Mouse (Mus musculus) forebrain, embryonic 16.5 days (tissue): Measurements from ENCODE around the gene Tspan10. TPM values are rescaled to one million over a fixed set of nuclear protein-coding genes. Genes with fewer than 3 reads are reported as not detected.
A peak's percentile ranks its signal among the peaks of the same experiment; 100 is the strongest.

Experiments used
- ATAC-seq: fragments of 200-750 bp; cut with Nextera tagmentation; 2 replicates; pipeline ENCODE4 v1.8.0; 2017; ENCODE audit warnings: mild to moderate bottlenecking, moderate library complexity
- H3K27ac ChIP-seq: fragments of 300-500 bp; sonication (generic); 2 replicates; pipeline ENCODE4 v1.5.1; 2014; ENCODE audit warnings: low read length, control low read depth
- H3K27me3 ChIP-seq: fragments of 300-500 bp; sonication (generic); replicated peaks from 2 replicates; pipeline ENCODE4 v1.6.1; 2014; ENCODE audit warnings: low read length; ENCODE audit not compliant: control insufficient read depth, insufficient read depth
- H3K36me3 ChIP-seq: fragments of 300-500 bp; sonication (generic); 2 replicates; pipeline ENCODE4 v1.6.1; 2014; ENCODE audit not compliant: control insufficient read depth, insufficient read depth
- H3K4me1 ChIP-seq: fragments of 300-500 bp; sonication (generic); replicated peaks from 2 replicates; pipeline ENCODE4 v1.6.1; 2014; ENCODE audit warnings: low read length; ENCODE audit not compliant: control insufficient read depth, insufficient read depth
- H3K4me2 ChIP-seq: fragments of 300-500 bp; sonication (generic); 2 replicates; pipeline ENCODE4 v1.6.1; 2014; ENCODE audit warnings: mild to moderate bottlenecking, low read length, control low read depth
- H3K4me3 ChIP-seq: fragments of 300-500 bp; sonication (generic); replicated peaks from 2 replicates; pipeline ENCODE4 v1.5.1; 2014; ENCODE audit warnings: mild to moderate bottlenecking, low read length, control low read depth
- H3K9ac ChIP-seq: fragments of 300-500 bp; sonication (generic); replicated peaks from 2 replicates; pipeline ENCODE4 v1.6.1; 2014; ENCODE audit warnings: low read depth, low read length, control low read depth
- H3K9me3 ChIP-seq: fragments of 300-500 bp; sonication (generic); 2 replicates; pipeline ENCODE4 v1.6.1; 2016; ENCODE audit warnings: low read length; ENCODE audit not compliant: control insufficient read depth
- whole genome bisulfite sequencing: fragments of 180-500 bp; shearing (Covaris S2); extraction: QIAGEN DNeasy Blood & Tissue Kit; methylation state at CpG from one replicate; pipeline ENCODE4 v1.1.7; 2014; 5-methylcytosine and 5-hydroxymethylcytosine counted together
- polyA plus RNA-seq: library from polyadenylated mRNA; unstranded; fragments of >200 nt; fragmentation: Nextera tagmentation; extraction: Ambion mirVana; gene quantifications from 2 replicates; pipeline ENCODE4 v1.2.1, GENCODE M21; 2015

Gene Tspan10
- polyA plus RNA-seq, 1 experiment from 2014 or later, result not detected

DNA sequence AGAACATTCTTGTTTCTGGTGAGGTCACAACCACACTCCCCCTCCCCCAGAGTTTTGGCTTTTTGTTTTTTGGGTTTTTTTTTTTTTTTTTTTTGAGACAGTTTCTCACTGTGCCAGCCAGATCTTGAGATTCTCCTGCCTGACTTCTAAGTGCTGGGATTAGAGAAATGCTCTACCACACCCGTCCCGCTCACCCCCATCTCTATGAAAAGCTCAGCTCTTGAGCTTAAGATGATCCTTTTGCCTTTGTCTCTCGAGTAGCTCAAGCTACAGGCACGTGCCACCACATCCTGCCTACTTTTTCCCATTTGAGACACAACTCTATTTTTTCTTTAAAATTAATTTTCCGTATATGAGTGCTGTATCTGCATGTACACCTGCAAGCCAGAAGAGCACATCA lies 21.9 kb downstream of the Tspan10 start:
- no peak for ATAC-seq
- Histone ChIP-seq H3K36me3 (peaks cover 13% of the 10 kb centered on the region), H3K27ac (no peak overlapping the region), H3K4me2 (no peak overlapping the region), H3K4me3 (no peak overlapping the region), H3K4me1 (peaks cover 26% of the 10 kb centered on the region), H3K9ac (no peak overlapping the region), H3K9me3 (no peaks in the 10 kb centered on the region), H3K27me3 (no peaks in the 10 kb centered on the region)
- WGBS, result 85% methylated on average over 5 of the region's 5 CpGs

GRCm38 (mm10) chr11:120465521-120465920 lies 23.1 kb downstream of the Tspan10 start:
- Histone ChIP-seq H3K36me3 (peaks cover 18% of the 10 kb centered on the region), H3K9me3 (no peaks in the 10 kb centered on the region), H3K4me1 (peaks cover 24% of the 10 kb centered on the region), H3K9ac (no peak overlapping the region), H3K4me2 (no peak overlapping the region), H3K4me3 (no peak overlapping the region), H3K27ac (no peak overlapping the region), H3K27me3 (no peaks in the 10 kb centered on the region)
- WGBS, result 90% methylated on average over 4 of the region's 4 CpGs
- no peak for ATAC-seq

GRCm38 (mm10) chr11:120467051-120467735 lies 24.7 kb downstream of the Tspan10 start, which contains the start of gene Arl16:
Gene Arl16 (minus strand): TSS chr11:120467607.
- peak within 1 kb of the TSS; percentile 91 for H3K4me2 ChIP-seq
- ATAC-seq, result peak; percentile 100
- peaks cover 24% of the 10 kb centered on the region for H3K4me1 ChIP-seq
- no peaks in the 10 kb centered on the region for H3K9me3 ChIP-seq
- peak within 1 kb of the TSS; percentile 85 for H3K27ac ChIP-seq
- WGBS, result under 1% methylated on average over 54 of the region's 54 CpGs
- no peaks in the 10 kb centered on the region for H3K27me3 ChIP-seq
- H3K9ac ChIP-seq, result peak within 1 kb of the TSS; percentile 94
- H3K36me3 ChIP-seq, result peaks cover 22% of the 10 kb centered on the region
- peak within 1 kb of the TSS; percentile 99 for H3K4me3 ChIP-seq

GRCm38 (mm10) chr11:120467736-120468092 lies 25.3 kb downstream of the Tspan10 start:
- Histone ChIP-seq H3K4me3 (peak overlapping the region; percentile 99), H3K9ac (peak overlapping the region; percentile 92), H3K36me3 (peaks cover 20% of the 10 kb centered on the region), H3K4me1 (peaks cover 24% of the 10 kb centered on the region), H3K4me2 (peak overlapping the region; percentile 79), H3K27me3 (no peaks in the 10 kb centered on the region), H3K27ac (peak overlapping the region; percentile 25; the same call in 1 of the 2 replicates), H3K9me3 (no peaks in the 10 kb centered on the region)
- peak; percentile 47 for ATAC-seq
- WGBS, result under 1% methylated on average over 33 of the region's 33 CpGs

GRCm38 (mm10) chr11:120472052-120472451 lies 29.6 kb downstream of the Tspan10 start:
- no peak overlapping the region for H3K9ac ChIP-seq
- no peak for ATAC-seq

DNA sequence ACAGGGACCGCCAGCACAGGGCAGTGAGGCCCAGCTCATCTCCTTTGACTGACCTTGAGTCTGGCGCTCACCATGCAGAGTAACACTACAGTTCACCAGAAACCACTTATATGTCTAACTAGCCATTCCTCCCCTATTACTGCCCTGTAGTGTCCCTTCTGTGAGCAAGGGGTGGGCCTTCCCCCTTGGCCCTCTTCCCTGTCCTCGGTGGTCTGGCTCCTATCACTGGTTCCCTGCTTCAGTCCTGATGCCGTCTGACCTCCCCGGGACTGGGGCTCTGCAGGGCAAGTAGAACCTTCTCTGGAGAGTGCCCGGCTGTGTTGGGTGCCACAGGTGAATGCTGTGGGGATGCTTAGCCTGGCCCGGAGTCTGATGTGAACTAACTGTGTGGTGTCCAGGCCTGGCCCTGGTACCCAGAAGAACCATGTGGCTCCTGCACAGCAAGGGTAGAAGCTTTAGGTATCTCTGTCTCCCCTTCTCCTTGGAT lies 41.0 kb downstream of the Tspan10 start:
- H3K27ac ChIP-seq, result peak overlapping the region; percentile 92
- H3K4me2 ChIP-seq, result no peak overlapping the region; the same call in 1 of the 2 replicates
- H3K4me1 ChIP-seq, result peaks cover 19% of the 10 kb centered on the region
- H3K36me3 ChIP-seq, result peaks cover 42% of the 10 kb centered on the region
- H3K4me3 ChIP-seq, result no peak overlapping the region; the same call in 1 of the 2 replicates
- 91% methylated on average over 7 of the region's 7 CpGs for WGBS
- H3K9ac ChIP-seq, result no peak overlapping the region
- no peaks in the 10 kb centered on the region for H3K9me3 ChIP-seq
- no peak for ATAC-seq
- no peaks in the 10 kb centered on the region for H3K27me3 ChIP-seq

More at GRCm38 (mm10) chr11:120472052-120472451, 29.6 kb downstream of the Tspan10 start:
- WGBS, result 92% methylated on average over 6 of the region's 6 CpGs
- Histone ChIP-seq H3K9me3 (no peaks in the 10 kb centered on the region), H3K4me1 (peaks cover 11% of the 10 kb centered on the region), H3K4me3 (no peak overlapping the region), H3K27me3 (no peaks in the 10 kb centered on the region), H3K27ac (no peak overlapping the region), H3K4me2 (no peak overlapping the region), H3K36me3 (peaks cover 30% of the 10 kb centered on the region)

GRCm38 (mm10) chr11:120484265-120484981 lies 42.0 kb downstream of the Tspan10 start, which contains the start of gene Mrpl12:
Gene Mrpl12 (plus strand): TSS chr11:120484613.
- under 1% methylated on average over 55 of the region's 60 CpGs for WGBS
- Histone ChIP-seq H3K4me1 (peaks cover 19% of the 10 kb centered on the region), H3K36me3 (peaks cover 34% of the 10 kb centered on the region), H3K4me2 (peak within 1 kb of the TSS; percentile 90), H3K9me3 (no peaks in the 10 kb centered on the region), H3K9ac (peak within 1 kb of the TSS; percentile 87), H3K4me3 (peak within 1 kb of the TSS; percentile 99), H3K27ac (peak within 1 kb of the TSS; percentile 92), H3K27me3 (no peaks in the 10 kb centered on the region)
- peak; percentile 98 for ATAC-seq

- Histone ChIP-seq H3K9me3 (no peaks in the 10 kb centered on the region), H3K4me2 (peak overlapping the region; percentile 90), H3K27ac (no peak overlapping the region), H3K4me3 (peak overlapping the region; percentile 99), H3K4me1 (peaks cover 19% of the 10 kb centered on the region), H3K9ac (peak overlapping the region; percentile 87), H3K27me3 (no peaks in the 10 kb centered on the region), H3K36me3 (peaks cover 27% of the 10 kb centered on the region)
- ATAC-seq, result no peak
- WGBS, result 8% methylated on average over 10 of the region's 10 CpGs
Observed at GRCm38 (mm10) chr11:120485251-120485650, 42.8 kb downstream of the Tspan10 start.

DNA sequence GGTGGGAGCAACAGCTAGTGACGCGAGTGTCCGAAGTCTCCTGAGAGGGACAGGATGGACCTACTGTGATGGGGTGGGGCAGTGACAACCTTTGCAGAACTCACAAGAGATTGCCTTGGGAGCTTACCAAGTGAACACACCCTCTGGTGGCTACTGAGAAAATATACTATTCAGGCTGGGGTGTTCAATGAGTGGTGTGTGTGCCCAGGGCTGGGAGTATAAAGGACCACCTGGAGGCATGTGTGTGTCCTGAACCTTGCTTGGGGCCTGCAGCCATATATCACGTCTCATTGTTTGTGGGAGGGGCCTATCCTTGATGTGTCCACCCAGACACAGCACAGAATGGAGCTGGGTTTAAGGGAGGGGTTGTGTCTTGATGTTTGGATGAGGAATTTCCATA lies 46.1 kb downstream of the Tspan10 start:
- WGBS, result 81% methylated on average over 4 of the region's 4 CpGs
- Histone ChIP-seq H3K9me3 (no peaks in the 10 kb centered on the region), H3K4me1 (peaks cover 43% of the 10 kb centered on the region), H3K9ac (no peak overlapping the region), H3K27me3 (no peaks in the 10 kb centered on the region), H3K36me3 (peaks cover 7% of the 10 kb centered on the region; the same call in 1 of the 2 replicates), H3K4me3 (no peak overlapping the region), H3K27ac (no peak overlapping the region), H3K4me2 (no peak overlapping the region)
- ATAC-seq, result no peak
